Mouse (Mus musculus) erythroid progenitor cell, adult 5-6 weeks (primary cell): ENCODE results near the gene C1qtnf7. TPM values are rescaled to one million over a fixed set of nuclear protein-coding genes. Genes with fewer than 3 reads are reported as not detected.

ENCODE experiments used
- total RNA-seq, 2 experiments: library from RNA; stranded (forward) in 1 of 2; stranded (reverse) in 1 of 2; fragments of 150-400 nt in 1 of 2; fragments of 186-747, 209-891 nt in 1 of 2; gene quantifications; 2 replicates each; pipeline versions ENCODE4 v1.2.3 to v1.2.4; 2015 to 2017; ENCODE audit warnings: low replicate concordance in 2 of 2

C1qtnf7 gene
- total RNA-seq, 2 experiments from 2014 or later: not detected

Other genes with a start within 250 kb of the C1qtnf7 start
- 0.84 and 1.1 TPM in 2 replicates for gene Cc2d2a, start 146.8 kb downstream of the C1qtnf7 start, total RNA-seq (2015; ENCODE audit: low replicate concordance)
- gene Cc2d2a, start 146.8 kb downstream of the C1qtnf7 start, total RNA-seq (2017; ENCODE audit: low replicate concordance): under 0.01 and 0.38 TPM in 2 replicates